Mouse (Mus musculus) right cerebral cortex, postnatal 25 days (tissue): ENCODE results near the gene Fas.

Experiments
- DNase-seq: peaks from one replicate; pipeline ENCODE4 v3.0.0; 2022

Fas gene

GRCm38 (mm10) chr19:34370397-34370796 is 79.9 kb downstream of the Fas start:
- DNase-seq = no peak
